Mouse (Mus musculus) G1E (cell line): ENCODE measurements at regions not wholly inside any gene's neighbourhood (a gene's known extent, or its start where the extent isn't known, plus 50 kb on each side); places are given as distances from the start of the nearest gene placed in this dataset.

Source experiments
- CTCF ChIP-seq: IDR thresholded peaks from 2 replicates; pipeline ENCODE4 v1.5.1; 2012; ENCODE audit warnings: low read depth, low read length, inconsistent platforms, mixed read lengths
- POLR2AphosphoS5 ChIP-seq: IDR thresholded peaks from 2 replicates; pipeline ENCODE4 v1.6.1; 2012; ENCODE audit warnings: low read depth, low read length, inconsistent platforms; ENCODE audit not compliant: insufficient replicate concordance

GRCm38 (mm10) chr6:141159326-141159725 is 89.7 kb upstream of the Pde3a start:
- no peak for TF ChIP-seq CTCF
- no peak for TF ChIP-seq POLR2AphosphoS5
